Mouse (Mus musculus) erythroblast, embryonic 14.5 days (primary cell): ENCODE data around the gene Mpi. TPM values are rescaled to one million over a fixed set of nuclear protein-coding genes. Genes with fewer than 3 reads are reported as not detected.

Experiments used
- H3K27me3 ChIP-seq: 2 replicates; pipeline ENCODE4 v1.6.1; 2012; ENCODE audit warnings: inconsistent platforms; ENCODE audit not compliant: control insufficient read depth
- H3K36me3 ChIP-seq: 2 replicates; pipeline ENCODE4 v1.6.1; 2012; ENCODE audit warnings: mild to moderate bottlenecking, inconsistent platforms; ENCODE audit not compliant: control insufficient read depth
- H3K4me1 ChIP-seq: 2 replicates; pipeline ENCODE4 v1.6.1; 2012; ENCODE audit warnings: inconsistent platforms; ENCODE audit not compliant: control insufficient read depth
- H3K4me3 ChIP-seq: replicated peaks from 2 replicates; pipeline ENCODE3; 2012; ENCODE audit warnings: moderate library complexity, mild to moderate bottlenecking, inconsistent platforms
- H3K9me3 ChIP-seq: 2 replicates; pipeline ENCODE4 v1.6.1; 2012; ENCODE audit warnings: low read length, inconsistent platforms, mixed read lengths; ENCODE audit not compliant: control insufficient read depth
- GATA1 ChIP-seq: IDR thresholded peaks from 2 replicates; pipeline ENCODE4 v1.6.1; 2012; ENCODE audit warnings: low read length, inconsistent platforms, mixed read lengths
- TAL1 ChIP-seq: IDR thresholded peaks from 3 replicates; pipeline ENCODE4 v1.6.1; 2012; ENCODE audit warnings: low read length, inconsistent platforms, mixed read lengths
- polyA plus RNA-seq: library from polyadenylated mRNA; stranded (reverse); fragments of >175 nt; gene quantifications from 2 replicates; pipeline ENCODE4 v1.2.3, GENCODE M21; 2012

Gene Mpi
- polyA plus RNA-seq, 1 experiment: 0.08 TPM

DNA sequence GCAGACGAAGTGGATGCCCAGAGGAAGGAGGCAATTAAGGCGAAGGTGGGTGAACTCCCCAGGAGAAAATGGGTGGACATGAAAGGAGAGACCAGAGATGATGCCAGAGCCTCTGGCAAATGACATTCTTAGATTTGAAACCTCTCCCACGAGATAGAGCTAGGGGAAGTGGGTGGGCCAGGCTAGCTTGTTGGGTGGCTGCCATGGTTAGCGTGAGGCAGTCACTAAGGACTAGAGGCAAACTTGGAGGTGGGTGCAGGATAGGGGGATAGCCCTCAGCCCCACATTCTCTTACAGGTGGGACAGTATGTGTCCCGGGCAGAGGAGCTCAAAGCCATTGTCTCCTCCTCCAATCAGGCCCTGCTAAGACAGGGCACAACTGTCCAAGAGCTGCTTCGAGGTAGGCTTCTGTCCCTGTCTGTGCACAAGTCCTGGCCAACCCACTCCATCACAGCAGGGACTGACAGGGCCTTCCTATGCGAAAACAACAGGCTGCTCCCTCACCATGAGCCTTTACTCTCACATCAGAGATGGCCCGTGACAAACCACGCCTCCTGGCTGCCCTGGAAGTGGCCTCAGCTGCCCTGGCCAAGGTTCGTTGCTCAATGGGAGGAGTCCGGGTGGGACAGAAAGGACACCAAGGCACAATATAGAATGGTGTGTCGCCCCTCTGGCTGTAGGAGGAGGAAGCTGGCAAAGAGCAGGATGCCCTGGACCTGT, 41.1 kb upstream of the Mpi start:
- Histone ChIP-seq H3K27me3 (no peaks in the 10 kb centered on the region; the same call in 1 of the 2 replicates), H3K4me3 (no peak overlapping the region), H3K9me3 (no peaks in the 10 kb centered on the region), H3K4me1 (peaks cover 25% of the 10 kb centered on the region), H3K36me3 (peaks cover 14% of the 10 kb centered on the region)
- no peak for TF ChIP-seq GATA1
- TF ChIP-seq TAL1: no peak

DNA sequence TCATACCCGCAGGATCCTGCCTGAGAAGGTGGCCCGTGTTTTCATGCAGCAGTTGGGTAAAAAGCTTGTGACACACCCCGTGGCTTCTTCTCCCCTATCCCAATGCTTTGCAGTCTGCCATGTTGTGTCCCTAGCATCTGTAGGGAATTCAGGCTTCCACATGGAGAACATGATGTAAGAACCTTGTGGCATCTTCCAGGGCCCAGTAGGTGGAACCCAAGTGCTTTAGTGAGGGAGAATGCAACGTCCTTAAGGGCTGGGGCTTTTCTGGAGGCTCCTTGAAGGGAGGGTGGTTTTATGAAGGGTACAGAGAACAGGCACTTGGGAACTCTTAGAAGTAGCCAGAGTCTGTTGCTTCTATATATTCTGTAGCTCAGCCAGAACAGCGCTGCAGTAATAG, 38.2 kb upstream of the Mpi start:
- Histone ChIP-seq H3K27me3 (no peaks in the 10 kb centered on the region), H3K4me1 (peaks cover 28% of the 10 kb centered on the region), H3K4me3 (no peak overlapping the region), H3K9me3 (no peaks in the 10 kb centered on the region), H3K36me3 (peaks cover 25% of the 10 kb centered on the region)
- no peak for TF ChIP-seq GATA1

DNA sequence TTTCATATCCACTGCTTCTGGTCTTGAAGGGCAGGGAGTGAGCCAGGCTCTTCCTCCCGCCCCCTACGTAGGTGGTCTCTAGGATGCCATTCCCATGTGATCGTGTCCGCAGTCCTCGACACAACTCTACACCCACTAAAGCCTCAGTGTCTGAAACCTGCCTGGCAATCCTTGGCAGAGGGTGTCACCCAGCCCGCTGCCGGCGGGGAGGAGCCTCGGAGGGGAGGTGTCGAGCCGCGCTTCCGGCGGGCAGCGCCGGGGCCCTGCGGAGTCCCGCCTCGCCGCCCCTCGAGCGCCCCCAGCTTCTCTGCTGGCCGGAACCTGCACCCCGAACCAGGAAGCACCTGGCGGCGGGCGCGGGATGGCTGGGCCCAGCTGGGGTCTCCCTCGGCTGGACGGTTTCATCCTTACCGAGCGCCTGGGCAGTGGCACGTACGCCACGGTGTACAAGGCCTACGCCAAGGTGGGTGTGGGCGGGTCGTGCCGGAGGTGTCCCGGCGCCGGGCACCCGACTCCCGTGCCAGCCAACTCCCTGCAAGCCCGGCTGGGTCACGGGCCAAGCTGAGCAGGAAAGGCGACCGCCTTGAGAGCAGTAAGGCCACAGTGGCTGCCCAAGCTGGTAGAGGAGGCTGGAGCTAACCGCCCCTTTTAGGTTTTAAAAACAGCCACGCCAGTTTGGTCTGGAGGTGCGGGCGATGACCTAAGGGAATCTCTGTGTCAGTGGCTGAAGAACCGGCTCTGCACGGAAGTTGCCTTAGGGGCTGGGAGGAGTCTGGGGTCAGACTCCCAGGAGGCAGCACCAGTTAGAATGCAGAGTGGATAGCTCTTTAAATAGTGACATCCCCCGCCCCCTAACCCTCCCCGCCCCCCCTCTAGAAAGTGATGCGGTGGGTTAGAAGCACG, 36.9 kb upstream of the Mpi start, which contains the start of gene Ulk3:
Gene Ulk3, plus strand, starts transcription at position 229 of the 903 bp plus-strand sequence.
- Histone ChIP-seq H3K4me1 (peaks cover 28% of the 10 kb centered on the region), H3K27me3 (no peaks in the 10 kb centered on the region), H3K4me3 (peak within 1 kb of the TSS; percentile 82), H3K36me3 (peaks cover 29% of the 10 kb centered on the region), H3K9me3 (no peaks in the 10 kb centered on the region)
- TF ChIP-seq GATA1: no peak
- no peak for TF ChIP-seq TAL1

DNA sequence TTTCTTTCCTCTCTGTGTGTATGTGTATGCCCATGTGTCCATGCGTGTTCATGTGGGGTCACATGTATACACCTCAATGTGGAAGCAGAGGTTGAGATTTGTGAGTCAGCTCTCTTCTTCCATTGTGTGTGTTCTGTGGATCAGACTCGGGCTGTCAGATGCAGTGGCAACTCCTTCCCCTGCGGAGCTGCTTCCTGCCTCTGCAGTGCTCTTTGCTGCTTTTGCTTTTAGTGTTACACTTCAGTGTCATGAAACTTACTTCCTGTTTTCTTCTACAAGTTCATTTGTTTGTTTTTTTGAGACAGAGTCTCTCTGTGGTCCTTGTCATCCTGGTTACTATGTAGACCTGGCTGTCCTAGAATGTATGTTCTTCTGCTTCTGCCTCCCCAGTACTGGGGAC, 32.4 kb upstream of the Mpi start:
- Histone ChIP-seq H3K27me3 (no peaks in the 10 kb centered on the region), H3K9me3 (no peaks in the 10 kb centered on the region), H3K4me3 (no peak overlapping the region), H3K4me1 (peaks cover 16% of the 10 kb centered on the region), H3K36me3 (peaks cover 60% of the 10 kb centered on the region)
- no peak for TF ChIP-seq GATA1
- no peak for TF ChIP-seq TAL1

DNA sequence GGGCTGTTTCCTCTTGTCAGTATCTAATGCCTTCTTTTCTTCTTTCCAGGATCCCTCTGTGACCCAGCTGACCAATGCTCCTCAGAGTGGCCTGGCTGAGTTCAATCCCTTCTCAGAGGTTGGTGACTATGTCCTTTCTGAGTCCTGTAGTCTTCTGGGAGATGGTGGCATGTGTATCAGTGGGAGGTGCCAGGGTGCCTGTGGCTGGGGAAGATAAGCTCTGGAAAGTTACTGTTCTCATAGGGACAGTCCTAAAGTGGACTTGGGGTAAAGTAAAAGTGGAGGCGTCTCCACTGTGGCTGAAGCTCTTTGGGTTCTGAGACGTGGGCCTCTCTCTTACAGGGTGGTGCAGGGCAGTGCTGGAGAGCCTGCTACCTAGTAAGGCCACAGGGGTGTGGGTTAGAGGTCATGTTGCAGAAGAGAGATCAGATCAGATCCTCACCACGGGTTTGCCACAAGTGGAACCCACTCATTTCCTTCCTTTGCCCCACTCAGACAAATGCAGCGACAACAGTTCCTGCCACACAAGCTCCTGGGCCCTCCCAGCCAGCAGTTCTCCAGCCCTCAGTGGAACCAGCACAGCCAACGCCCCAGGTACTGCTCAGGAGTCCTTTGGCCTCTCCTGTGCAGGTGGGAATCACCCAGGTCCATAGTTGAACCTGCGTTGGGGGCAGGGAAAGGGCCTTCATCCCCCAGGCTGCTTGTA, 24.7 kb upstream of the Mpi start:
- peak overlapping the region; percentile 17 for H3K4me3 ChIP-seq
- H3K9me3 ChIP-seq: no peaks in the 10 kb centered on the region
- TF ChIP-seq GATA1: peak; percentile 20; the same call in 1 of the 2 replicates
- peak; percentile 20; the same call in 1 of the 3 replicates for TF ChIP-seq TAL1
- peaks cover 41% of the 10 kb centered on the region for H3K4me1 ChIP-seq
- H3K36me3 ChIP-seq: peaks cover 54% of the 10 kb centered on the region
- H3K27me3 ChIP-seq: no peaks in the 10 kb centered on the region

- H3K9me3 ChIP-seq: no peaks in the 10 kb centered on the region
- no peak overlapping the region for H3K4me3 ChIP-seq
- no peaks in the 10 kb centered on the region for H3K27me3 ChIP-seq
- H3K36me3 ChIP-seq: peaks cover 43% of the 10 kb centered on the region
- TF ChIP-seq TAL1 (no peak), GATA1 (no peak)
- peaks cover 41% of the 10 kb centered on the region for H3K4me1 ChIP-seq
Measured at GRCm38 (mm10) chr9:57575577-57575976, 23.0 kb upstream of the Mpi start.

- TF ChIP-seq GATA1 (no peak), TAL1 (no peak)
- H3K9me3 ChIP-seq: no peaks in the 10 kb centered on the region
- H3K4me1 ChIP-seq: peaks cover 41% of the 10 kb centered on the region
- no peaks in the 10 kb centered on the region for H3K27me3 ChIP-seq
- H3K4me3 ChIP-seq: no peak overlapping the region
- peaks cover 37% of the 10 kb centered on the region for H3K36me3 ChIP-seq
Measured at GRCm38 (mm10) chr9:57574397-57574796, 21.8 kb upstream of the Mpi start.

GRCm38 (mm10) chr9:57568500-57568899, 15.9 kb upstream of the Mpi start:
- no peaks in the 10 kb centered on the region for H3K9me3 ChIP-seq
- H3K4me3 ChIP-seq: no peak overlapping the region
- no peaks in the 10 kb centered on the region for H3K4me1 ChIP-seq
- H3K36me3 ChIP-seq: peaks cover 31% of the 10 kb centered on the region
- no peak for TF ChIP-seq GATA1
- no peaks in the 10 kb centered on the region for H3K27me3 ChIP-seq

DNA sequence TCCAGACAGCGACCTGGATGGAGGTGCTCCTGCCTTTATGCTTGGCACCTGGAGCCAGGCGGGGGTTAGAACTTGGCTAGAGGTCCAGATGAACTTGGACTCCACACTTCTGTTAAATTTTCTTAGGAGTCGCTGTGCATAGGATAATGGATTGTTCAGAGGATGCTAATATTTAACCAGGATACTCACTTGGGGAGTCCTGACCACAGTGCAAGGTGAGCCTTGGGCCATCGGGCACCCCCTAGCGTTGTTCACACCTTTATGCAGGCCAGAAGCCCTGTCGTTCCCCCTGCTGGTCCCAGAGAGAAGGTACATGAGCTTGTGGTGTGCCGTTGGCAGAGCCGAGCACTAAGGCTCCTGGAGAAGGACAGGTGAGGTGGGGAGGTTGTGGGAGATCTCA, 14.3 kb upstream of the Mpi start:
- Histone ChIP-seq H3K4me3 (no peak overlapping the region), H3K36me3 (peaks cover 26% of the 10 kb centered on the region), H3K27me3 (no peaks in the 10 kb centered on the region), H3K9me3 (no peaks in the 10 kb centered on the region), H3K4me1 (peaks cover 14% of the 10 kb centered on the region)
- no peak for TF ChIP-seq TAL1
- TF ChIP-seq GATA1: no peak
